Mouse (Mus musculus): ENCODE results near the gene Wnt6. TPM values are rescaled to one million over a fixed set of nuclear protein-coding genes. Genes with fewer than 3 reads are reported as not detected.

Gene Wnt6
- total RNA-seq, 1 experiment, result 2.8 TPM

DNA sequence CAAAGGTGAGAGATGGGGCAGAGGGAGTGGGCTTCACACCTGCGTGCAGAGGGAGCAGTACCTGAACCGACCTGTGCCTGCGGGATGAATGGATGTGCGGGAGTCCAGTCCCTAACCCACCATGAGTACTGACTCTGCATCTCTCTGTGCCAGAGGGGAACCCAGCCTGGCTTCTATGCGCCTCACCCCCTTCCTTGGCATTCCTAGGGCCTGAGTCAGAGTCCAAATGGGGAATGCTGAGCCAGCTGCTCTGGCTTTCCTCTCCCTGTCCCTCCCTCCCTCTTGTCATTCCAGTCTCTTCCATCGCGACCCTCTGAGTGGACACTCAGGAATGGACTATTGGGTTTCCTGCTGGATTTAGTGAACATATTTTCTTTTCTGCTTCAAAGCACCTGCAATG, 22.4 kb upstream of the Wnt6 start:
- no peak overlapping the region for H3K4me3 ChIP-seq (ENCODE audit: insufficient read depth in 1 of 2, low read depth in 1 of 2, low read length in 2 of 2, poor library complexity in 1 of 2, severe bottlenecking in 1 of 2)
- H3K27ac ChIP-seq (ENCODE audit: insufficient read depth, low read depth, low read length, poor library complexity, severe bottlenecking), result no peak overlapping the region
- no peak for DNase-seq (ENCODE audit: low read depth, low spot score)
- no peak overlapping the region for H3K9ac ChIP-seq (ENCODE audit: insufficient read depth, low read depth, low read length, poor library complexity, severe bottlenecking)
- no peaks in the 10 kb centered on the region for H3K9me3 ChIP-seq (ENCODE audit: control insufficient read depth, insufficient read depth, low read depth, low read length)
- in situ Hi-C loops (cut with MboI; ENCODE audit: low sequenced_read_pairs in 2 of 2, unreplicated experiment in 2 of 2), result no loop called here
- peak; percentile 60; the same call in 1 of the 2 replicates for TF ChIP-seq MAFK (IDR thresholded peaks at IDR 0.05; ENCODE audit: insufficient read depth, low read depth, low read length)
- TF ChIP-seq CHD2 (IDR thresholded peaks at IDR 0.05; ENCODE audit: low read depth, low read length), result no peak
- TF ChIP-seq HCFC1 (IDR thresholded peaks at IDR 0.05; ENCODE audit: borderline replicate concordance, insufficient read depth, low read length), result no peak
- no peak for TF ChIP-seq ZNF384 (IDR thresholded peaks at IDR 0.05; ENCODE audit: low read depth, low read length)
- H3K4me1 ChIP-seq (ENCODE audit: control insufficient read depth in 2 of 2, insufficient read depth in 2 of 2, low read length in 2 of 2, poor library complexity in 1 of 2), result peaks cover 0 to 11% of the 10 kb centered on the region in 2 experiments; a peak in 1 of 4 replicates
- no peaks in the 10 kb centered on the region for H3K36me3 ChIP-seq (ENCODE audit: control insufficient read depth, insufficient read depth, low read length, poor library complexity, severe bottlenecking)

DNA sequence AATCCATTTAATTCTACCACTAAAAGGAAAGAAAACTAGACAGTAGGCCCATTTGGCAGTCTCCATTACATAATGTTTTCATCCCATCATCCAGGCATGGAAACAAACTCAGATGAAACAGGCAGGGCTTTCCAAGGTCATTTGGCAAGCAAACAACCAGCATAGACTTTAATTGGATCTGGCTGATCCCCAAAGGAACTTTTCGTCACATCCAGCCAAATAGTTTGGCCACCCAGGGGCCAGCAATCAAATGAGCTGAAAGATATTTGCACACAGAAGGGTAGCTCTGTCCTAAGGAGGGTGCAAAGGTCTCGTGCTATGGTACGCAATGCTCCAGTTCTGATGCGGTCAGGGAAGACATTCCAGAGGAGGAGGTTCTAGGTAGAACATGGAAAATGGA, 21.0 kb upstream of the Wnt6 start:
- TF ChIP-seq ZC3H11A (IDR thresholded peaks at IDR 0.05; ENCODE audit: borderline replicate concordance, low read depth, low read length) (no peak), CHD2 (IDR thresholded peaks at IDR 0.05; ENCODE audit: low read depth, low read length) (no peak), MAFK (IDR thresholded peaks at IDR 0.05; ENCODE audit: insufficient read depth, low read depth, low read length) (no peak), ZNF384 (IDR thresholded peaks at IDR 0.05; ENCODE audit: low read depth, low read length) (no peak), HCFC1 (IDR thresholded peaks at IDR 0.05; ENCODE audit: borderline replicate concordance, insufficient read depth, low read length) (no peak)
- H3K27ac ChIP-seq (ENCODE audit: insufficient read depth, low read depth, low read length, poor library complexity, severe bottlenecking), result no peak overlapping the region
- H3K9me3 ChIP-seq (ENCODE audit: control insufficient read depth, insufficient read depth, low read depth, low read length), result no peaks in the 10 kb centered on the region
- in situ Hi-C loops (cut with MboI; ENCODE audit: low sequenced_read_pairs in 2 of 2, unreplicated experiment in 2 of 2), result no loop called here
- no peak for DNase-seq (ENCODE audit: low read depth, low spot score)
- H3K9ac ChIP-seq (ENCODE audit: insufficient read depth, low read depth, low read length, poor library complexity, severe bottlenecking), result no peak overlapping the region
- peaks cover 0 to 13% of the 10 kb centered on the region in 2 experiments; a peak in 1 of 4 replicates for H3K4me1 ChIP-seq (ENCODE audit: control insufficient read depth in 2 of 2, insufficient read depth in 2 of 2, low read length in 2 of 2, poor library complexity in 1 of 2)
- no peaks in the 10 kb centered on the region for H3K36me3 ChIP-seq (ENCODE audit: control insufficient read depth, insufficient read depth, low read length, poor library complexity, severe bottlenecking)
- no peak overlapping the region for H3K4me3 ChIP-seq (ENCODE audit: insufficient read depth in 1 of 2, low read depth in 1 of 2, low read length in 2 of 2, poor library complexity in 1 of 2, severe bottlenecking in 1 of 2)

DNA sequence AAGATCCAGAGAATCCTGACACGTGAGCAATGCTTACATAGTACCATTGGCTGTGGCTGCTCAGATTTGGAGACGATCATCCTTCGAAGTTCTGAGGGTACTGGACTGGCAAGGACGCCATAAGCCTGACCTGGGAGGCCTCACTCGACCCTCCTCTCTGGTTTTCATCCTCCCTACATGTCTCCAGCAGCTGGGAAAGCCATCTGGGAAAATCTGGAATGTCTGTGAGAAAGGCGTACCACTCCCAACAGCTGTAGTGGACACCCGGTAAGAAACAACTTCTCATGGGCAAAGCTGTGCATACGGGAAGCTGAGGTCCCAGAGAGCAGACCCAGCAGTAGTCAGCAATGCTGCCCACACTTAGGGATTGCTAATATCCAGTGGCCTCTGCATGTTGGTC, 19.5 kb upstream of the Wnt6 start:
- Histone ChIP-seq H3K4me3 (ENCODE audit: insufficient read depth in 1 of 2, low read depth in 1 of 2, low read length in 2 of 2, poor library complexity in 1 of 2, severe bottlenecking in 1 of 2) (no peak overlapping the region), H3K4me1 (ENCODE audit: control insufficient read depth in 2 of 2, insufficient read depth in 2 of 2, low read length in 2 of 2, poor library complexity in 1 of 2) (peaks cover 0 to 13% of the 10 kb centered on the region in 2 experiments; a peak in 1 of 4 replicates), H3K9me3 (ENCODE audit: control insufficient read depth, insufficient read depth, low read depth, low read length) (no peaks in the 10 kb centered on the region), H3K9ac (ENCODE audit: insufficient read depth, low read depth, low read length, poor library complexity, severe bottlenecking) (no peak overlapping the region), H3K27ac (ENCODE audit: insufficient read depth, low read depth, low read length, poor library complexity, severe bottlenecking) (no peak overlapping the region), H3K36me3 (ENCODE audit: control insufficient read depth, insufficient read depth, low read length, poor library complexity, severe bottlenecking) (no peaks in the 10 kb centered on the region)
- DNase-seq (ENCODE audit: low read depth, low spot score), result no peak
- in situ Hi-C loops (cut with MboI; ENCODE audit: low sequenced_read_pairs in 2 of 2, unreplicated experiment in 2 of 2), result no loop called here
- TF ChIP-seq ZNF384 (IDR thresholded peaks at IDR 0.05; ENCODE audit: low read depth, low read length), result no peak
- no peak for TF ChIP-seq ZC3H11A (IDR thresholded peaks at IDR 0.05; ENCODE audit: borderline replicate concordance, low read depth, low read length)
- no peak for TF ChIP-seq CHD2 (IDR thresholded peaks at IDR 0.05; ENCODE audit: low read depth, low read length)
- TF ChIP-seq MAFK (IDR thresholded peaks at IDR 0.05; ENCODE audit: insufficient read depth, low read depth, low read length), result no peak
- TF ChIP-seq HCFC1 (IDR thresholded peaks at IDR 0.05; ENCODE audit: borderline replicate concordance, insufficient read depth, low read length), result no peak

- H3K36me3 ChIP-seq (ENCODE audit: control insufficient read depth, insufficient read depth, low read length, poor library complexity, severe bottlenecking), result no peaks in the 10 kb centered on the region
- DNase-seq (ENCODE audit: low read depth, low spot score), result no peak
- H3K9me3 ChIP-seq (ENCODE audit: control insufficient read depth, insufficient read depth, low read depth, low read length), result no peaks in the 10 kb centered on the region
- no peak overlapping the region for H3K4me3 ChIP-seq (ENCODE audit: insufficient read depth in 1 of 2, low read depth in 1 of 2, low read length in 2 of 2, poor library complexity in 1 of 2, severe bottlenecking in 1 of 2)
- no peak overlapping the region for H3K9ac ChIP-seq (ENCODE audit: insufficient read depth, low read depth, low read length, poor library complexity, severe bottlenecking)
- TF ChIP-seq ZNF384 (IDR thresholded peaks at IDR 0.05; ENCODE audit: low read depth, low read length) (no peak), HCFC1 (IDR thresholded peaks at IDR 0.05; ENCODE audit: borderline replicate concordance, insufficient read depth, low read length) (no peak), MAFK (IDR thresholded peaks at IDR 0.05; ENCODE audit: insufficient read depth, low read depth, low read length) (no peak), ZC3H11A (IDR thresholded peaks at IDR 0.05; ENCODE audit: borderline replicate concordance, low read depth, low read length) (no peak), CHD2 (IDR thresholded peaks at IDR 0.05; ENCODE audit: low read depth, low read length) (no peak)
- in situ Hi-C loops (cut with MboI; ENCODE audit: low sequenced_read_pairs in 2 of 2, unreplicated experiment in 2 of 2), result no loop called here
- H3K27ac ChIP-seq (ENCODE audit: insufficient read depth, low read depth, low read length, poor library complexity, severe bottlenecking), result no peak overlapping the region
- H3K4me1 ChIP-seq (ENCODE audit: control insufficient read depth in 2 of 2, insufficient read depth in 2 of 2, low read length in 2 of 2, poor library complexity in 1 of 2), result peaks cover 0 to 9% of the 10 kb centered on the region in 2 experiments; a peak in 1 of 4 replicates
Observed at GRCm38 (mm10) chr1:74752833-74753232, 18.9 kb upstream of the Wnt6 start.

All from ES-E14 (cell line).